Mouse (Mus musculus) brain, embryonic 18.5 days (tissue): Measurements from ENCODE around the gene Arsa.
A peak's percentile ranks its signal among the peaks of the same experiment; 100 is the strongest.
"Not testable (repeated sequence)": the region's sequence is repeated elsewhere in the genome, so short reads cannot be mapped to it uniquely, and the experiment has no call there.

Experiments used
- DNase-seq: peaks from one replicate; pipeline ENCODE4 v3.0.0-alpha.2; 2012; ENCODE audit warnings: low read depth, low spot score

The Arsa gene

GRCm38 (mm10) chr15:89455642-89456041, 21.6 kb downstream of the Arsa start:
- no peak for DNase-seq

GRCm38 (mm10) chr15:89454857-89455256, 22.4 kb downstream of the Arsa start:
- DNase-seq: no peak

GRCm38 (mm10) chr15:89453865-89454478, 23.3 kb downstream of the Arsa start, which contains the start of gene Mapk8ip2:
Gene Mapk8ip2, plus strand, starts transcription at chr15:89453913.
- DNase-seq: no peak

GRCm38 (mm10) chr15:89452906-89453864, 24.0 kb downstream of the Arsa start:
- no peak for DNase-seq

- no peak for DNase-seq
Measured at GRCm38 (mm10) chr15:89442486-89443070, 34.6 kb downstream of the Arsa start.

GRCm38 (mm10) chr15:89435878-89436277, 41.3 kb downstream of the Arsa start:
- DNase-seq: no peak

GRCm38 (mm10) chr15:89434136-89434535, 43.1 kb downstream of the Arsa start:
- DNase-seq: no peak

- no peak for DNase-seq
Measured at GRCm38 (mm10) chr15:89432946-89433345, 44.3 kb downstream of the Arsa start.

GRCm38 (mm10) chr15:89431806-89432205, 45.4 kb downstream of the Arsa start:
- no peak for DNase-seq

GRCm38 (mm10) chr15:89431271-89431670, 46.0 kb downstream of the Arsa start:
- DNase-seq: no peak

- not testable (repeated sequence) for DNase-seq
Measured at GRCm38 (mm10) chr15:89430771-89431170, 46.5 kb downstream of the Arsa start.

- no peak for DNase-seq
Measured at GRCm38 (mm10) chr15:89430341-89430740, 46.9 kb downstream of the Arsa start.

GRCm38 (mm10) chr15:89429352-89430221, 47.6 kb downstream of the Arsa start, which contains the start of the genes C730034F03Rik, Gm44502 and Chkb:
Gene C730034F03Rik, plus strand, starts transcription at chr15:89429589.
Gene Gm44502, minus strand, starts transcription at chr15:89429696.
Gene Chkb, minus strand, starts transcription at chr15:89429908.
- DNase-seq: peak; percentile 90

- DNase-seq: no peak
Measured at GRCm38 (mm10) chr15:89428821-89429351, 48.3 kb downstream of the Arsa start.

- no peak for DNase-seq
Measured at GRCm38 (mm10) chr15:89428136-89428790, 49.0 kb downstream of the Arsa start.

- no peak for DNase-seq
Measured at GRCm38 (mm10) chr15:89426716-89427115, 50.5 kb downstream of the Arsa start.

- no peak for DNase-seq
Measured at GRCm38 (mm10) chr15:89425711-89426121, 51.5 kb downstream of the Arsa start, which contains the start of gene Cpt1b. Gene Cpt1b, minus strand, starts transcription at chr15:89425863.

- no peak for DNase-seq
Measured at GRCm38 (mm10) chr15:89424621-89425020, 52.6 kb downstream of the Arsa start.
